25 mouse cellular contexts compared by ENCODE assay signal in genomic region chr9:43027757-43028156, GRCm38 (mm10).
DNase-seq lines count a peak whose midpoint lies in the region; ATAC-seq and TF ChIP-seq lines count a peak whose summit lies in the region.
"Had no signal": no experiment of that assay in that cellular context is flagged by ENCODE, and none has a peak within 500 bp of the region (broad histone marks: within the 10 kb centered on the region; RNA-seq: fewer than 3 reads in every experiment).

No protein-coding gene starts in this region.

- 68% methylated on average over 5 of the region's 5 CpGs for WGBS in embryonic facial prominence, embryonic 14.5 days
- 73% methylated on average over 5 of the region's 5 CpGs for whole genome bisulfite sequencing in embryonic facial prominence, embryonic 10.5 days
- 33% methylated on average over 5 of the region's 5 CpGs for WGBS in lung, embryonic 14.5 days
- 53% methylated on average over 5 of the region's 5 CpGs for WGBS in lung, adult 2 months
- WGBS in stomach, embryonic 16.5 days, result 42% methylated on average over 5 of the region's 5 CpGs
- WGBS in liver, embryonic 12.5 days (ENCODE audit: insufficient replicate concordance), result 64% methylated on average over 5 of the region's 5 CpGs

- no peaks in the 10 kb centered on the region for H3K27me3 ChIP-seq in embryonic facial prominence, embryonic 14.5 days (replicated peaks; ENCODE audit: control insufficient read depth, insufficient read depth, low read length)
- no peaks in the 10 kb centered on the region for H3K27me3 ChIP-seq in embryonic facial prominence, embryonic 10.5 days (replicated peaks; ENCODE audit: low read depth, poor library complexity, severe bottlenecking)
- no peaks in the 10 kb centered on the region for H3K27me3 ChIP-seq in lung, embryonic 14.5 days (ENCODE audit: insufficient read depth, low read length)
- no peaks in the 10 kb centered on the region for H3K27me3 ChIP-seq in stomach, embryonic 16.5 days (ENCODE audit: control insufficient read depth, insufficient read depth, low read length)
- H3K27me3 ChIP-seq in liver, embryonic 12.5 days (replicated peaks), result no peaks in the 10 kb centered on the region
- H3K27me3 ChIP-seq: embryonic facial prominence, embryonic 15.5 days; heart, embryonic 13.5 days; Patski had no signal

- no peak overlapping the region for H3K4me2 ChIP-seq in embryonic facial prominence, embryonic 14.5 days (ENCODE audit: low read depth, low read length)
- no peak overlapping the region for H3K4me2 ChIP-seq in lung, embryonic 14.5 days
- no peak overlapping the region for H3K4me2 ChIP-seq in stomach, embryonic 16.5 days (ENCODE audit: low read depth, low read length)
- H3K4me2 ChIP-seq in liver, embryonic 12.5 days, result no peak overlapping the region
- H3K4me2 ChIP-seq: embryonic facial prominence, embryonic 15.5 days; heart, embryonic 13.5 days; hindbrain, embryonic 14.5 days had no signal

- H3K27ac ChIP-seq in embryonic facial prominence, embryonic 14.5 days (replicated peaks; ENCODE audit: low read depth, low read length), result no peak overlapping the region
- H3K27ac ChIP-seq in embryonic facial prominence, embryonic 10.5 days (replicated peaks), result no peak overlapping the region
- no peak overlapping the region for H3K27ac ChIP-seq in lung, embryonic 14.5 days (ENCODE audit: low read depth)
- H3K27ac ChIP-seq in stomach, embryonic 16.5 days (ENCODE audit: low read length), result no peak overlapping the region
- H3K27ac ChIP-seq in liver, embryonic 12.5 days, result no peak overlapping the region
- H3K27ac ChIP-seq: embryonic facial prominence, embryonic 15.5 days; gastrocnemius, adult 2 months; heart, embryonic 13.5 days; hindbrain, embryonic 14.5 days; hindbrain, postnatal 0 days had no signal

- no peak for TF ChIP-seq POLR2A in lung, adult 2 months (IDR thresholded peaks at IDR 0.05; ENCODE audit: borderline replicate concordance, extremely low read depth, low read depth, low read length)

- H3K9ac ChIP-seq in embryonic facial prominence, embryonic 14.5 days (ENCODE audit: low read depth, low read length), result no peak overlapping the region
- H3K9ac ChIP-seq in lung, embryonic 14.5 days, result no peak overlapping the region
- H3K9ac ChIP-seq in stomach, embryonic 16.5 days (ENCODE audit: low read length), result no peak overlapping the region
- H3K9ac ChIP-seq in liver, embryonic 12.5 days, result no peak overlapping the region
- H3K9ac ChIP-seq: embryonic facial prominence, embryonic 15.5 days; forebrain, postnatal 0 days; heart, embryonic 13.5 days; hindbrain, embryonic 14.5 days had no signal

- peak; percentile 9 for DNase-seq in embryonic facial prominence, embryonic 14.5 days (ENCODE audit: low spot score)
- DNase-seq in embryonic facial prominence, embryonic 10.5 days (ENCODE audit: low spot score), result no peak
- peak; percentile 18 for DNase-seq in lung, embryonic 14.5 days
- DNase-seq in lung, adult 2 months, result no peak
- DNase-seq: adrenal gland, postnatal 10 days; adrenal gland, postnatal 36 days; cerebellum, adult 18-20 months; cerebellum, adult 9-10 months; cerebellum, postnatal 14 days; embryo, embryonic 11 days; forebrain, postnatal 0 days; gastrocnemius, adult 2 months; gastrocnemius, postnatal 14 days; heart, adult 18-20 months; heart, postnatal 14 days; heart, postnatal 4 days had no signal

- no peak for ATAC-seq in embryonic facial prominence, embryonic 14.5 days (ENCODE audit: low read depth)
- ATAC-seq in lung, embryonic 14.5 days (ENCODE audit: insufficient read depth), result no peak
- ATAC-seq in stomach, embryonic 16.5 days (ENCODE audit: insufficient read depth, low FRiP score), result 0 out of 2 replicates have a peak, but pooled peaks have one; percentile 47
- ATAC-seq in liver, embryonic 12.5 days, result no peak
- ATAC-seq: forebrain, embryonic 14.5 days; forebrain, postnatal 0 days; hindbrain, postnatal 0 days; inflammation-experienced regulatory T-cells, adult 6 months; Patski had no signal

- no peaks in the 10 kb centered on the region for H3K4me1 ChIP-seq in embryonic facial prominence, embryonic 14.5 days (ENCODE audit: control insufficient read depth, insufficient read depth, low read length)
- peaks cover 13% of the 10 kb centered on the region for H3K4me1 ChIP-seq in embryonic facial prominence, embryonic 10.5 days
- no peaks in the 10 kb centered on the region for H3K4me1 ChIP-seq in lung, embryonic 14.5 days (ENCODE audit: insufficient read depth)
- H3K4me1 ChIP-seq in lung, adult 2 months (ENCODE audit: control insufficient read depth, insufficient read depth, low read length), result no peaks in the 10 kb centered on the region
- H3K4me1 ChIP-seq in stomach, embryonic 16.5 days (ENCODE audit: control insufficient read depth, insufficient read depth, low read length), result 0 out of 2 replicates have a peak, but pooled peaks cover 7% of the 10 kb centered on the region
- H3K4me1 ChIP-seq in liver, embryonic 12.5 days, result no peaks in the 10 kb centered on the region
- H3K4me1 ChIP-seq: embryonic facial prominence, embryonic 15.5 days had no signal

- no peak overlapping the region for H3K4me3 ChIP-seq in embryonic facial prominence, embryonic 14.5 days (ENCODE audit: low read depth, low read length)
- H3K4me3 ChIP-seq in embryonic facial prominence, embryonic 10.5 days, result no peak overlapping the region
- no peak overlapping the region for H3K4me3 ChIP-seq in lung, embryonic 14.5 days (ENCODE audit: low read depth, low read length)
- H3K4me3 ChIP-seq in lung, adult 2 months (replicated peaks; ENCODE audit: extremely low read depth, low read depth, low read length), result no peak overlapping the region
- no peak overlapping the region for H3K4me3 ChIP-seq in stomach, embryonic 16.5 days (replicated peaks; ENCODE audit: low read length)
- no peak overlapping the region for H3K4me3 ChIP-seq in liver, embryonic 12.5 days
- H3K4me3 ChIP-seq: embryonic facial prominence, embryonic 15.5 days; gastrocnemius, adult 2 months; heart, embryonic 13.5 days had no signal

- no peak for TF ChIP-seq CTCF in lung, embryonic 14.5 days (IDR thresholded peaks at IDR 0.05; ENCODE audit: low read depth)
- no peak for TF ChIP-seq CTCF in lung, adult 2 months (IDR thresholded peaks at IDR 0.05; ENCODE audit: insufficient read depth, low read length)

- H3K9me3 ChIP-seq in embryonic facial prominence, embryonic 14.5 days (ENCODE audit: control insufficient read depth, low read length), result no peaks in the 10 kb centered on the region
- no peaks in the 10 kb centered on the region for H3K9me3 ChIP-seq in embryonic facial prominence, embryonic 10.5 days
- H3K9me3 ChIP-seq in lung, embryonic 14.5 days (ENCODE audit: low read depth, low read length), result no peaks in the 10 kb centered on the region
- H3K9me3 ChIP-seq in stomach, embryonic 16.5 days (replicated peaks; ENCODE audit: control insufficient read depth, low read length), result no peaks in the 10 kb centered on the region
- no peaks in the 10 kb centered on the region for H3K9me3 ChIP-seq in liver, embryonic 12.5 days (replicated peaks)
- H3K9me3 ChIP-seq: embryonic facial prominence, embryonic 15.5 days; heart, embryonic 13.5 days had no signal

- H3K36me3 ChIP-seq in embryonic facial prominence, embryonic 14.5 days (ENCODE audit: control insufficient read depth, insufficient read depth, low read length), result peaks cover 17% of the 10 kb centered on the region; the same call in 1 of the 2 replicates
- H3K36me3 ChIP-seq in embryonic facial prominence, embryonic 10.5 days (replicated peaks), result peaks cover 17% of the 10 kb centered on the region
- H3K36me3 ChIP-seq in lung, embryonic 14.5 days (ENCODE audit: insufficient read depth), result peaks cover 18% of the 10 kb centered on the region; the same call in 1 of the 2 replicates
- H3K36me3 ChIP-seq in stomach, embryonic 16.5 days (ENCODE audit: control insufficient read depth, insufficient read depth, low read length), result peaks cover 4% of the 10 kb centered on the region; the same call in 1 of the 2 replicates
- H3K36me3 ChIP-seq in liver, embryonic 12.5 days, result peaks cover 8% of the 10 kb centered on the region; the same call in 1 of the 2 replicates

Comparison
In these comparisons a context has a peak if more than half of its experiments do, and no peak if none do; other contexts are left out.
1. DNase-seq: peak in embryonic facial prominence, embryonic 14.5 days (single experiment) and lung, embryonic 14.5 days (single experiment); none in embryonic facial prominence, embryonic 10.5 days (single experiment) and lung, adult 2 months (single experiment).